Mouse (Mus musculus) liver, adult 2 months (tissue): ENCODE measurements around the gene Afmid. TPM values are rescaled to one million over a fixed set of nuclear protein-coding genes. Genes with fewer than 3 reads are reported as not detected.

Source experiments
- DNase-seq: peaks from one replicate; pipeline ENCODE4 v3.0.0-alpha.2; 2011; ENCODE audit warnings: low read depth, low spot score; ENCODE audit errors: extremely low read depth
- H3K27ac ChIP-seq: fragments of 200-500 bp; replicated peaks from 2 replicates; pipeline ENCODE4 v1.5.1; 2012; ENCODE audit warnings: low read depth, mild to moderate bottlenecking, control low read depth, inconsistent platforms, low read length; ENCODE audit not compliant: insufficient read depth
- H3K27me3 ChIP-seq: fragments of 200-500 bp; 2 replicates; pipeline ENCODE4 v1.6.1; 2012; ENCODE audit warnings: mild to moderate bottlenecking, moderate library complexity, low read length, inconsistent platforms; ENCODE audit not compliant: control insufficient read depth, insufficient read depth
- H3K36me3 ChIP-seq: fragments of 200-500 bp; 2 replicates; pipeline ENCODE4 v1.6.1; 2012; ENCODE audit warnings: low read length, inconsistent platforms; ENCODE audit not compliant: control insufficient read depth, insufficient read depth
- H3K4me1 ChIP-seq: fragments of 200-500 bp; 2 replicates; pipeline ENCODE4 v1.6.1; 2011; ENCODE audit warnings: low read length; ENCODE audit not compliant: control insufficient read depth, insufficient read depth
- H3K4me3 ChIP-seq: fragments of 200-500 bp; 2 replicates; pipeline ENCODE4 v1.5.1; 2011; ENCODE audit warnings: low read depth, mild to moderate bottlenecking, control low read depth, low read length, moderate library complexity; ENCODE audit not compliant: insufficient read depth
- H3K79me2 ChIP-seq: fragments of 200-500 bp; 2 replicates; pipeline ENCODE4 v1.6.1; 2012; ENCODE audit warnings: inconsistent platforms, mild to moderate bottlenecking, low read length, moderate library complexity; ENCODE audit not compliant: control insufficient read depth, insufficient read depth
- H3K9ac ChIP-seq: fragments of 200-500 bp; 2 replicates; pipeline ENCODE4 v1.6.1; 2012; ENCODE audit warnings: low read depth, mild to moderate bottlenecking, control low read depth, inconsistent platforms, low read length
- CTCF ChIP-seq: fragments of 200-500 bp; IDR thresholded peaks from 2 replicates; pipeline ENCODE4 v1.5.1; 2011; ENCODE audit warnings: low read depth, low read length, control low read depth
- POLR2A ChIP-seq: fragments of 200-500 bp; IDR thresholded peaks from 2 replicates; pipeline ENCODE4 v1.6.1; 2011; ENCODE audit warnings: low read length, control low read depth; ENCODE audit not compliant: insufficient read depth; ENCODE audit errors: extremely low read depth
- WGBS: fragments of 180-500 bp; shearing (Covaris S2); methylation state at CpG from one replicate; pipeline ENCODE4 v1.1.7; 2018; 5-methylcytosine and 5-hydroxymethylcytosine counted together
- polyA plus RNA-seq: library from polyadenylated mRNA; depleted of rRNA; stranded (reverse); fragments of >200 nt; gene quantifications from 2 replicates; pipeline ENCODE4 v1.2.3, GENCODE M21; 2012
- total RNA-seq: library from RNA; depleted of rRNA; stranded (reverse); fragments of >200 nt; gene quantifications from 2 replicates; pipeline ENCODE4 v1.2.3, GENCODE M21; 2014

Gene Afmid
- total and polyA plus RNA-seq, 2 experiments, result 117 to 119 TPM

GRCm38 (mm10) chr11:117790703-117791440 lies 34.9 kb upstream of the Afmid start:
- no peaks in the 10 kb centered on the region for H3K36me3 ChIP-seq
- H3K4me1 ChIP-seq, result peaks cover 4% of the 10 kb centered on the region
- whole genome bisulfite sequencing, result 38% methylated on average over 23 of the region's 23 CpGs
- no peaks in the 10 kb centered on the region for H3K79me2 ChIP-seq
- H3K4me3 ChIP-seq, result no peak overlapping the region
- peak; percentile 68 for DNase-seq
- H3K27ac ChIP-seq, result no peak overlapping the region
- TF ChIP-seq CTCF (peak; percentile 55), POLR2A (no peak)
- no peaks in the 10 kb centered on the region for H3K27me3 ChIP-seq
- H3K9ac ChIP-seq, result no peak overlapping the region

GRCm38 (mm10) chr11:117791441-117791761 lies 34.3 kb upstream of the Afmid start:
- no peak for DNase-seq
- peaks cover 4% of the 10 kb centered on the region for H3K4me1 ChIP-seq
- H3K9ac ChIP-seq, result no peak overlapping the region
- H3K27me3 ChIP-seq, result no peaks in the 10 kb centered on the region
- no peaks in the 10 kb centered on the region for H3K36me3 ChIP-seq
- H3K27ac ChIP-seq, result no peak overlapping the region
- WGBS, result 93% methylated on average over 9 of the region's 9 CpGs
- H3K79me2 ChIP-seq, result no peaks in the 10 kb centered on the region
- no peak overlapping the region for H3K4me3 ChIP-seq
- TF ChIP-seq CTCF (no peak), POLR2A (no peak)

- no peaks in the 10 kb centered on the region for H3K79me2 ChIP-seq
- H3K4me3 ChIP-seq, result peak overlapping the region; percentile 28; the same call in 1 of the 2 replicates
- 0 out of 2 replicates have a peak overlapping the region, but pooled peaks have one; percentile 14 for H3K9ac ChIP-seq
- no peaks in the 10 kb centered on the region for H3K27me3 ChIP-seq
- no peak overlapping the region for H3K27ac ChIP-seq
- peaks cover 4% of the 10 kb centered on the region for H3K4me1 ChIP-seq
- DNase-seq, result peak; percentile 90
- 16% methylated on average over 22 of the region's 22 CpGs for WGBS
- no peaks in the 10 kb centered on the region for H3K36me3 ChIP-seq
- TF ChIP-seq CTCF (peak; percentile 29; the same call in 1 of the 2 replicates), POLR2A (no peak)
Observed at GRCm38 (mm10) chr11:117792281-117792888, 33.3 kb upstream of the Afmid start.

GRCm38 (mm10) chr11:117794035-117794551 lies 31.6 kb upstream of the Afmid start:
- no peak overlapping the region for H3K4me3 ChIP-seq
- TF ChIP-seq POLR2A (no peak), CTCF (no peak)
- 91% methylated on average over 4 of the region's 4 CpGs for WGBS
- peaks cover 4% of the 10 kb centered on the region for H3K4me1 ChIP-seq
- H3K36me3 ChIP-seq, result no peaks in the 10 kb centered on the region
- no peaks in the 10 kb centered on the region for H3K27me3 ChIP-seq
- H3K9ac ChIP-seq, result no peak overlapping the region
- H3K27ac ChIP-seq, result no peak overlapping the region
- H3K79me2 ChIP-seq, result no peaks in the 10 kb centered on the region
- DNase-seq, result no peak

- Histone ChIP-seq H3K36me3 (no peaks in the 10 kb centered on the region), H3K79me2 (no peaks in the 10 kb centered on the region), H3K4me3 (no peak overlapping the region), H3K27ac (no peak overlapping the region), H3K27me3 (no peaks in the 10 kb centered on the region), H3K4me1 (no peaks in the 10 kb centered on the region; the same call in 1 of the 2 replicates), H3K9ac (no peak overlapping the region)
- TF ChIP-seq CTCF, result no peak
- TF ChIP-seq POLR2A, result no peak
- DNase-seq, result no peak
- WGBS, result 73% methylated on average over 5 of the region's 5 CpGs
Observed at GRCm38 (mm10) chr11:117796954-117797353, 28.8 kb upstream of the Afmid start.
